In genomic region chr5:115623694-115624440, GRCm38 (mm10) we compare ENCODE assay signal across 11 mouse cellular contexts. TPM values are rescaled to one million over a fixed set of nuclear protein-coding genes. Genes with fewer than 3 reads are reported as not detected.
DNase-seq lines count a peak whose midpoint lies in the region; ATAC-seq and TF ChIP-seq lines count a peak whose summit lies in the region.
"Had no signal": no experiment of that assay in that cellular context is flagged by ENCODE, and none has a peak within 500 bp of the region (broad histone marks: within the 10 kb centered on the region; RNA-seq: fewer than 3 reads in every experiment).

No protein-coding gene starts in this region.

- no peak for ATAC-seq in liver, postnatal 0 days

- no peaks in the 10 kb centered on the region for H3K27me3 ChIP-seq in liver, postnatal 0 days (ENCODE audit: insufficient read depth, low read length)
- H3K27me3 ChIP-seq: embryonic facial prominence, embryonic 12.5 days; limb, embryonic 12.5 days had no signal

- no peak for TF ChIP-seq EP300 in liver, postnatal 0 days (IDR thresholded peaks at IDR 0.05; ENCODE audit: low read depth)

- intact Hi-C loops in gastrocnemius, adult 2 months (cut with DNase I), result no loop called here

- peak overlapping the region; percentile 51 for H3K27ac ChIP-seq in gastrocnemius, adult 2 months
- H3K27ac ChIP-seq in liver, postnatal 0 days (ENCODE audit: low read depth), result peak overlapping the region; percentile 37; the same call in 1 of the 2 replicates
- H3K27ac ChIP-seq: embryonic facial prominence, embryonic 12.5 days; limb, embryonic 12.5 days had no signal

- peak overlapping the region; percentile 46 for H3K4me3 ChIP-seq in gastrocnemius, adult 2 months
- no peak overlapping the region for H3K4me3 ChIP-seq in liver, postnatal 0 days (ENCODE audit: low read depth, low read length)
- H3K4me3 ChIP-seq: embryonic facial prominence, embryonic 12.5 days; limb, embryonic 12.5 days had no signal

- H3K4me1 ChIP-seq in liver, postnatal 0 days (ENCODE audit: insufficient read depth), result peaks cover 22% of the 10 kb centered on the region
- H3K4me1 ChIP-seq: embryonic facial prominence, embryonic 12.5 days; limb, embryonic 12.5 days had no signal

- no peak overlapping the region for H3K9ac ChIP-seq in liver, postnatal 0 days (replicated peaks)
- H3K9ac ChIP-seq: embryonic facial prominence, embryonic 12.5 days; limb, embryonic 12.5 days had no signal

- no peak for TF ChIP-seq CTCF in gastrocnemius, adult 2 months (IDR thresholded peaks at IDR 0.05)
- TF ChIP-seq CTCF in liver, postnatal 0 days (IDR thresholded peaks at IDR 0.05; ENCODE audit: low read depth), result no peak

- H3K9me3 ChIP-seq in liver, postnatal 0 days (ENCODE audit: low read length), result no peaks in the 10 kb centered on the region
- H3K9me3 ChIP-seq: embryonic facial prominence, embryonic 12.5 days; limb, embryonic 12.5 days had no signal

- 55% methylated on average over 9 of the region's 9 CpGs for WGBS in liver, postnatal 0 days (ENCODE audit: insufficient replicate concordance)

- peak; percentile 48 for DNase-seq in gastrocnemius, adult 2 months
- DNase-seq in gastrocnemius, adult 8-10 months (ENCODE audit: low spot score in 2 of 2), result no peak
- peak; percentile 30 for DNase-seq in lung, postnatal 25 days (ENCODE audit: low spot score)
- DNase-seq in lung, postnatal 14 days, result no peak
- peak; percentile 87 for DNase-seq in MEL-GATA-1-ER (ENCODE audit: extremely low read depth, low read depth)
- DNase-seq in liver, postnatal 0 days, result no peak
- no peak for DNase-seq in Muller cell, postnatal 12 days (ENCODE audit: inconsistent ontology term)
- DNase-seq in retina, embryonic 14.5 days (ENCODE audit: low spot score), result no peak
- DNase-seq: kidney, postnatal 36 days had no signal

- H3K36me3 ChIP-seq in liver, postnatal 0 days (replicated peaks; ENCODE audit: insufficient read depth, low read length), result peaks cover 21% of the 10 kb centered on the region

- no peak overlapping the region for H3K4me2 ChIP-seq in liver, postnatal 0 days (ENCODE audit: low read depth, low read length)
- H3K4me2 ChIP-seq: embryonic facial prominence, embryonic 12.5 days; limb, embryonic 12.5 days had no signal

RNA-seq across cellular contexts. Expression of gene Rab35, which starts 7.8 kb away (rescaled TPM):
- 10 to 100 TPM; 38.5 to 39.6 TPM for total RNA-seq in gastrocnemius, adult 2 months (2021)
- total RNA-seq in gastrocnemius, adult 8-10 months (2022), result 10 to 100 TPM; 42.1 to 49.6 (median 44.0) TPM
- polyA plus RNA-seq in liver, postnatal 0 days (2015; fragmentation: Nextera tagmentation; extraction: Ambion mirVana), result 7.6 and 8.6 TPM in 2 replicates

RNA-seq across cellular contexts. Expression of gene Gcn1l1, which starts 58.8 kb away (rescaled TPM):
- 10 to 100 TPM; 31.3 to 31.9 TPM for total RNA-seq in gastrocnemius, adult 2 months (2021)
- 10 to 100 TPM; 28.1 to 31.2 (median 30.6) TPM for total RNA-seq in gastrocnemius, adult 8-10 months (2022)
- 7.7 and 10.3 TPM in 2 replicates for polyA plus RNA-seq in liver, postnatal 0 days (2015; fragmentation: Nextera tagmentation; extraction: Ambion mirVana)

Comparison
In these comparisons a context has a peak if more than half of its experiments do, and no peak if none do; other contexts are left out.
1. DNase-seq: peak in gastrocnemius, adult 2 months (single experiment), lung, postnatal 25 days (single experiment) and MEL-GATA-1-ER (single experiment); none in gastrocnemius, adult 8-10 months (0 of 2), lung, postnatal 14 days (single experiment), liver, postnatal 0 days (single experiment), Muller cell, postnatal 12 days (single experiment) and retina, embryonic 14.5 days (single experiment).